Mouse (Mus musculus) intestine, postnatal 0 days (tissue): ENCODE measurements around the gene Wwc2. TPM values are rescaled to one million over a fixed set of nuclear protein-coding genes. Genes with fewer than 3 reads are reported as not detected.

Source experiments
- ATAC-seq: fragments of 200-750 bp; cut with Nextera tagmentation; 2 replicates; pipeline ENCODE4 v1.8.0; 2017; ENCODE audit warnings: mild to moderate bottlenecking, moderate TSS enrichment, moderate library complexity
- H3K27ac ChIP-seq: fragments of 300-500 bp; sonication (generic); 2 replicates; pipeline ENCODE4 v1.5.1; 2014; ENCODE audit warnings: mild to moderate bottlenecking, low read depth, low read length, moderate library complexity
- H3K27me3 ChIP-seq: fragments of 300-500 bp; sonication (generic); replicated peaks from 2 replicates; pipeline ENCODE4 v1.6.1; 2014; ENCODE audit warnings: low read length, mixed read lengths; ENCODE audit not compliant: control insufficient read depth, insufficient read depth
- H3K36me3 ChIP-seq: fragments of 300-500 bp; sonication (generic); 2 replicates; pipeline ENCODE4 v1.6.1; 2014; ENCODE audit warnings: mild to moderate bottlenecking, moderate library complexity; ENCODE audit not compliant: control insufficient read depth, insufficient read depth
- H3K4me1 ChIP-seq: fragments of 300-500 bp; sonication (generic); replicated peaks from 2 replicates; pipeline ENCODE4 v1.6.1; 2014; ENCODE audit warnings: antibody characterized with exemption, low read length, mixed read lengths; ENCODE audit not compliant: control insufficient read depth, insufficient read depth
- H3K4me2 ChIP-seq: fragments of 300-500 bp; sonication (generic); replicated peaks from 2 replicates; pipeline ENCODE4 v1.6.1; 2014; ENCODE audit warnings: low read depth, mild to moderate bottlenecking, moderate library complexity
- H3K4me3 ChIP-seq: fragments of 300-500 bp; sonication (generic); 2 replicates; pipeline ENCODE4 v1.5.1; 2014; ENCODE audit warnings: low read depth, low read length
- H3K9ac ChIP-seq: fragments of 300-500 bp; sonication (generic); 2 replicates; pipeline ENCODE4 v1.6.1; 2014; ENCODE audit warnings: mild to moderate bottlenecking, low read depth, low read length
- H3K9me3 ChIP-seq: fragments of 300-500 bp; sonication (generic); 2 replicates; pipeline ENCODE4 v1.6.1; 2016; ENCODE audit warnings: mixed run types; ENCODE audit not compliant: control insufficient read depth
- CTCF ChIP-seq: sonication (generic); IDR thresholded peaks from 2 replicates; pipeline ENCODE4 v1.5.1; 2016; ENCODE audit warnings: low read depth, mild to moderate bottlenecking, control low read depth, antibody characterized with exemption, moderate library complexity
- WGBS: fragments of 180-500 bp; shearing (Covaris S2); extraction: QIAGEN DNeasy Blood & Tissue Kit; methylation state at CpG from one replicate; pipeline ENCODE4 v1.1.7; 2014; 5-methylcytosine and 5-hydroxymethylcytosine counted together
- polyA plus RNA-seq: library from polyadenylated mRNA; unstranded; fragments of >200 nt; fragmentation: Nextera tagmentation; extraction: Ambion mirVana; gene quantifications from 2 replicates; pipeline ENCODE4 v1.2.1, GENCODE M21; 2015

Gene Wwc2
- polyA plus RNA-seq, 1 experiment from 2014 or later = 6.7 TPM

- H3K9ac ChIP-seq = no peak overlapping the region
- TF ChIP-seq CTCF = no peak
- H3K27me3 ChIP-seq = no peaks in the 10 kb centered on the region
- H3K4me1 ChIP-seq = no peaks in the 10 kb centered on the region
- WGBS = 98% methylated on average over 11 of the region's 11 CpGs
- H3K4me2 ChIP-seq = no peak overlapping the region
- no peak overlapping the region for H3K27ac ChIP-seq
- no peaks in the 10 kb centered on the region for H3K36me3 ChIP-seq
- H3K9me3 ChIP-seq = no peaks in the 10 kb centered on the region
- no peak for ATAC-seq
- H3K4me3 ChIP-seq = no peak overlapping the region
Observed at GRCm38 (mm10) chr8:47909681-47910080, 81.0 kb downstream of the Wwc2 start.

DNA sequence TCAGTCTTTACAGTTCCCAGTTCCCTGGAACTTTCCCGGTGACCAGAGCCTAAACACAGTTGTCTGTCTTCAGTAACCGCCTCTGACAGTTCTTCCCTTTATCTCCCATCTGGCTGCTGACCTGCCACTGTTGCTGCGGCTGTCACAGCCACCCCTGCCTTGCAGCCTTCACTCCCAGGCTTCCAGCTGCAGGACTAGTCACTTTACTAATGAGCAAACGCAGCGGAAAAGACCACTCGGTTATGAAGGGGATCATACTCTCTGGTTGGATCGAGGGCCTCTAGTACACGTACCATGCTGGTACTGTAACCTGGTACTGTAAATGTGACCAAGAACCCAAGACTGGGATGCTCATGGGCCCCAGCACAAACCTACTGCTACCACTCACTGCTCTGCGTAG is 83.7 kb downstream of the Wwc2 start:
- Histone ChIP-seq H3K27me3 (no peaks in the 10 kb centered on the region), H3K9ac (no peak overlapping the region), H3K4me1 (no peaks in the 10 kb centered on the region), H3K27ac (no peak overlapping the region), H3K9me3 (no peaks in the 10 kb centered on the region), H3K4me2 (no peak overlapping the region), H3K4me3 (no peak overlapping the region), H3K36me3 (no peaks in the 10 kb centered on the region)
- TF ChIP-seq CTCF = no peak
- no peak for ATAC-seq
- 82% methylated on average over 9 of the region's 9 CpGs for WGBS

DNA sequence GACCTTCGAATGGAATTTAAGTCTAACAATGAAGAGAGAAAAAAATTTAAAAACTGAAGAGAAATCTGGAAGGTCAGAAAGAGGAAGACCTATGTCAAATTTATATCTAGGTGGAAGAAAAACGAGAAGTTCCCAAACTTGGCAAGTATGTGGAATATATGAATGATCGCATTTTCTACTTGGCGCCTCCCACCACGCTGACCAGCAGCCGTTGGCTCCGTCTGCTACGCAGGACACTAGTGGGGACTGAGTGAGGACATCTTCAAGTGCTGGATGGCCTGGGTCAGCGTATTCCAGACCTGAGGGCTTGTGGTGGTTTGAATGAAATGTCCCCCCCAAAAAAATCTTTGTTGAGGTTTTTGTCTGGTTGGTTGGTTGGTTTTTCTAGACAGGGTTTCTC is 84.6 kb downstream of the Wwc2 start:
- H3K4me2 ChIP-seq = no peak overlapping the region
- ATAC-seq = no peak
- WGBS = 87% methylated on average over 9 of the region's 9 CpGs
- no peak overlapping the region for H3K27ac ChIP-seq
- H3K4me3 ChIP-seq = no peak overlapping the region
- H3K36me3 ChIP-seq = no peaks in the 10 kb centered on the region
- H3K9ac ChIP-seq = no peak overlapping the region
- no peaks in the 10 kb centered on the region for H3K4me1 ChIP-seq
- TF ChIP-seq CTCF = no peak
- H3K27me3 ChIP-seq = no peaks in the 10 kb centered on the region
- H3K9me3 ChIP-seq = no peaks in the 10 kb centered on the region

GRCm38 (mm10) chr8:47905256-47905655 is 85.5 kb downstream of the Wwc2 start:
- Histone ChIP-seq H3K4me2 (no peak overlapping the region), H3K27ac (no peak overlapping the region), H3K9me3 (no peaks in the 10 kb centered on the region), H3K4me3 (no peak overlapping the region), H3K4me1 (no peaks in the 10 kb centered on the region), H3K27me3 (no peaks in the 10 kb centered on the region), H3K9ac (no peak overlapping the region), H3K36me3 (no peaks in the 10 kb centered on the region)
- WGBS = 91% methylated on average over 7 of the region's 7 CpGs
- no peak for TF ChIP-seq CTCF
- ATAC-seq = no peak

DNA sequence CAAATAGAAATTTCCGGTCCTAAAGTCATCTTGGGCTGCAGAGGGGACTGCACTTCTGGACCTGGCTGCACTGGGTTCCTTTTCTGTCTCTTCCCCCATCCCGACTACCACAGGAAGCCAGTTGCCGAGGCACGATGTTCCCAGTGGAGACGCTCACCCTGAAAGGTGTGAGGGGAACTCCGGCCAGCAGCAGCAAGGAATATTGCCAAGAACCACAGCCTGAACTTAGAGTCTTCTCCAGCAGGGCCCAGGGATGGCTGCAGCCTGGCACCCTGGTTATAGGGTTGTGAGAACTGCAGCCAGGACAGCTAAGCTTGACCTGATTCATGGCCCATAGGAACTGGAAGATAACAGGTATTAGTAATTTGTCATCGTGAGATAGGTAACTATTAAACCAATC is 86.7 kb downstream of the Wwc2 start:
- Histone ChIP-seq H3K9ac (no peak overlapping the region), H3K4me2 (no peak overlapping the region), H3K27ac (no peak overlapping the region), H3K9me3 (no peaks in the 10 kb centered on the region), H3K27me3 (no peaks in the 10 kb centered on the region), H3K4me3 (no peak overlapping the region), H3K36me3 (no peaks in the 10 kb centered on the region), H3K4me1 (no peaks in the 10 kb centered on the region)
- ATAC-seq = no peak
- TF ChIP-seq CTCF = no peak
- 81% methylated on average over 7 of the region's 7 CpGs for WGBS

GRCm38 (mm10) chr8:47902704-47903103 is 88.0 kb downstream of the Wwc2 start:
- Histone ChIP-seq H3K27ac (no peak overlapping the region), H3K4me3 (no peak overlapping the region), H3K4me2 (no peak overlapping the region), H3K27me3 (no peaks in the 10 kb centered on the region), H3K36me3 (no peaks in the 10 kb centered on the region), H3K4me1 (no peaks in the 10 kb centered on the region), H3K9me3 (no peaks in the 10 kb centered on the region), H3K9ac (no peak overlapping the region)
- ATAC-seq = no peak
- no peak for TF ChIP-seq CTCF
- WGBS = 85% methylated on average over 3 of the region's 3 CpGs

- no peak overlapping the region for H3K9ac ChIP-seq
- TF ChIP-seq CTCF = no peak
- peaks cover 6% of the 10 kb centered on the region for H3K36me3 ChIP-seq
- H3K4me2 ChIP-seq = no peak overlapping the region
- WGBS = 87% methylated on average over 9 of the region's 9 CpGs
- H3K27ac ChIP-seq = no peak overlapping the region
- H3K4me3 ChIP-seq = no peak overlapping the region
- no peak for ATAC-seq
- H3K27me3 ChIP-seq = no peaks in the 10 kb centered on the region
- no peaks in the 10 kb centered on the region for H3K9me3 ChIP-seq
- no peaks in the 10 kb centered on the region for H3K4me1 ChIP-seq
Observed at GRCm38 (mm10) chr8:47900361-47900760, 90.4 kb downstream of the Wwc2 start.
